Mouse (Mus musculus) cortical plate, adult 2 months (tissue): Measurements from ENCODE around the gene Stx1a. TPM values are rescaled to one million over a fixed set of nuclear protein-coding genes. Genes with fewer than 3 reads are reported as not detected.
A peak's percentile ranks its signal among the peaks of the same experiment; 100 is the strongest.

ENCODE experiments used
- H3K27ac ChIP-seq: fragments of 200-500 bp; 2 replicates; pipeline ENCODE4 v1.5.1; 2012; ENCODE audit warnings: low read length, control low read depth, inconsistent platforms; ENCODE audit not compliant: insufficient read depth
- H3K4me1 ChIP-seq: fragments of 200-500 bp; 2 replicates; pipeline ENCODE4 v1.6.1; 2011; ENCODE audit warnings: low read length; ENCODE audit not compliant: control insufficient read depth, insufficient read depth
- H3K4me3 ChIP-seq: fragments of 200-500 bp; 2 replicates; pipeline ENCODE4 v1.5.1; 2011; ENCODE audit warnings: mild to moderate bottlenecking, low read length, control low read depth; ENCODE audit not compliant: insufficient read depth
- CTCF ChIP-seq: fragments of 200-500 bp; IDR thresholded peaks from 2 replicates; pipeline ENCODE4 v1.5.1; 2011; ENCODE audit warnings: mild to moderate bottlenecking, control low read depth, low read length; ENCODE audit not compliant: insufficient read depth; ENCODE audit errors: extremely low read depth
- POLR2A ChIP-seq: fragments of 200-500 bp; IDR thresholded peaks from 2 replicates; pipeline ENCODE4 v1.6.1; 2011; ENCODE audit warnings: mild to moderate bottlenecking, low read length, control low read depth; ENCODE audit not compliant: insufficient read depth; ENCODE audit errors: extremely low read depth
- polyA plus RNA-seq: library from polyadenylated mRNA; depleted of rRNA; stranded (reverse); fragments of >200 nt; gene quantifications from 2 replicates; pipeline ENCODE4 v1.2.3, GENCODE M21; 2012

The Stx1a gene
- polyA plus RNA-seq, 1 experiment = 545 TPM

- H3K27ac ChIP-seq = no peak within 1 kb of the TSS
- H3K4me3 ChIP-seq = peak within 1 kb of the TSS; percentile 11; the same call in 1 of the 2 replicates
- no peak for TF ChIP-seq CTCF
- no peak for TF ChIP-seq POLR2A
- H3K4me1 ChIP-seq = no peaks in the 10 kb centered on the region
Observed at GRCm38 (mm10) chr5:134985633-134986297, 37.5 kb upstream of the Stx1a start, which contains the start of gene Cldn3. Gene Cldn3, plus strand, starts transcription at chr5:134986214.

GRCm38 (mm10) chr5:134986298-134987268 is 36.7 kb upstream of the Stx1a start:
- Histone ChIP-seq H3K4me1 (no peaks in the 10 kb centered on the region), H3K27ac (no peak overlapping the region), H3K4me3 (peak overlapping the region; percentile 11; the same call in 1 of the 2 replicates)
- no peak for TF ChIP-seq POLR2A
- TF ChIP-seq CTCF = no peak

DNA sequence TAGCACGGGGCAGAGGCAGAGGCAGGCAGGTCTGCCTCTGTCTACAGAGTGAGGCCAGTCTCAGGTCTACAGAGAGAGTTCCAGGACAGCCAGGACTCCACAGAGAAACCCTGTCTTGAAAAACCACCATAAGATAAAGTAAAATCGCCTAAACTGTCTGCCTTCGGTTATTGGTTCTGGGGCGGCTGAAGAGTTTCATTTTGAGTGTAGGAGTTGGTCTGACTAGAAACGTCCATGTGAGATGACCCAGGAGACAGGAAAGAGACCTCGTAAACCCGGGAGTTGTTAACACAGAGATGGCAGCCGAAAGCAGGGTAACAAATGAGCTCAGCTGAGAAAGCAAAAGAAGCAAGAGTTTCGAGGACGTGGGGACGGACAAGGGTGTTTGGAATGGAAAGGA is 34.1 kb upstream of the Stx1a start:
- H3K4me3 ChIP-seq = no peak overlapping the region
- no peaks in the 10 kb centered on the region for H3K4me1 ChIP-seq
- TF ChIP-seq CTCF (no peak), POLR2A (no peak)

DNA sequence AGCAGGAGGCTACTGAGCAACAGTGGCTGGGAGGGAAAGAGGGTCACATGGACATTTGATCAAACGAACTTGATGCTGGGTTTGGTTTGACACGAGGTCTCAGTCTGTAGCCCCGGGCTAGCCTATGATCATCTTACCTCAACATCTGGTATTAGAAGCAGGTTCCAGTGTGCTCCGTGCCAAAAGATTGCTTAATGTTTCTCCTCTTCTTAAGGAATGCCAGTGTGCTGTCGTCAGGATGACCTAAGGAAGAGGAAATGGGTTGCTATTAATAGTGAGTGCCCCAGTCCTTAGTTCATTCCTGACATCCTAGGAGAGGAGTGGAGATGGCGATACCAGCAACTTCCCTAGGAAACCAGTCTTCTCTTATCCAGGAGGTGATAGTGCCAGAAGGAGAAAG is 33.5 kb upstream of the Stx1a start:
- Histone ChIP-seq H3K27ac (no peak overlapping the region), H3K4me3 (no peak overlapping the region), H3K4me1 (no peaks in the 10 kb centered on the region)
- no peak for TF ChIP-seq POLR2A
- TF ChIP-seq CTCF = no peak

More for the DNA sequence above, 34.1 kb upstream of the Stx1a start:
- H3K27ac ChIP-seq = no peak overlapping the region

- H3K4me1 ChIP-seq = no peaks in the 10 kb centered on the region
- no peak overlapping the region for H3K4me3 ChIP-seq
- no peak overlapping the region for H3K27ac ChIP-seq
- TF ChIP-seq CTCF (no peak), POLR2A (no peak)
Observed at GRCm38 (mm10) chr5:134992566-134992965, 30.7 kb upstream of the Stx1a start.

DNA sequence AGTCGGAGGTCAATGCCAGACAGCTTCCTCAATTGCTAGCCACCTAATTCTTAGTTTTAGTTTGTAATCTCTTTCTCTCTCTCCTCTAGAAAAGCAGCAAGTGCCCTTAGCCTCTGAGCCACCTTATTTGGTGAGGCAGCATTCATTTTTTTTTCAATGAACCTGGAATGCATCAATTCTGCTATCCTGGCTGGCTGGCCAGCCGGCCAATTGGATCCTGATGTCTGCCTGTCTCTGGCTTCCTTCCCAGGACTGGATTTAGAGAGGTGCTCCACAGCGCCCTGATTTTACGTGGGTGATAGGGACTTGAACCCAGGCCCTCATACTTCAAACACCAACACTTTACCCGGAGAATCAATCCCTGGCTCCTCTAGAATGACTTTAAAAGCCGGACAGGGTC is 24.9 kb upstream of the Stx1a start:
- H3K4me1 ChIP-seq = no peaks in the 10 kb centered on the region
- TF ChIP-seq CTCF (no peak), POLR2A (no peak)
- no peak overlapping the region for H3K4me3 ChIP-seq
- no peak overlapping the region for H3K27ac ChIP-seq

GRCm38 (mm10) chr5:134999797-135000196 is 23.5 kb upstream of the Stx1a start:
- TF ChIP-seq POLR2A (no peak), CTCF (no peak)
- no peaks in the 10 kb centered on the region for H3K4me1 ChIP-seq
- H3K27ac ChIP-seq = no peak overlapping the region
- no peak overlapping the region for H3K4me3 ChIP-seq

GRCm38 (mm10) chr5:135000751-135001150 is 22.5 kb upstream of the Stx1a start:
- TF ChIP-seq CTCF (no peak), POLR2A (no peak)
- Histone ChIP-seq H3K4me1 (no peaks in the 10 kb centered on the region), H3K4me3 (no peak overlapping the region), H3K27ac (no peak overlapping the region)

GRCm38 (mm10) chr5:135001309-135001708 is 22.0 kb upstream of the Stx1a start:
- TF ChIP-seq CTCF (no peak), POLR2A (no peak)
- no peaks in the 10 kb centered on the region for H3K4me1 ChIP-seq
- no peak overlapping the region for H3K4me3 ChIP-seq
- no peak overlapping the region for H3K27ac ChIP-seq
